Mouse (Mus musculus): ENCODE measurements around the gene E130114P18Rik. TPM values are rescaled to one million over a fixed set of nuclear protein-coding genes. Genes with fewer than 3 reads are reported as not detected.
A peak's percentile ranks its signal among the peaks of the same experiment; 100 is the strongest.

E130114P18Rik gene
- total RNA-seq, 2 experiments from 2014 or later = not detected

GRCm38 (mm10) chr4:97621731-97622130, 156.1 kb downstream of the E130114P18Rik start:
- ATAC-seq (replicated peaks; ENCODE audit: low FRiP score, poor library complexity, severe bottlenecking) = no peak

DNA sequence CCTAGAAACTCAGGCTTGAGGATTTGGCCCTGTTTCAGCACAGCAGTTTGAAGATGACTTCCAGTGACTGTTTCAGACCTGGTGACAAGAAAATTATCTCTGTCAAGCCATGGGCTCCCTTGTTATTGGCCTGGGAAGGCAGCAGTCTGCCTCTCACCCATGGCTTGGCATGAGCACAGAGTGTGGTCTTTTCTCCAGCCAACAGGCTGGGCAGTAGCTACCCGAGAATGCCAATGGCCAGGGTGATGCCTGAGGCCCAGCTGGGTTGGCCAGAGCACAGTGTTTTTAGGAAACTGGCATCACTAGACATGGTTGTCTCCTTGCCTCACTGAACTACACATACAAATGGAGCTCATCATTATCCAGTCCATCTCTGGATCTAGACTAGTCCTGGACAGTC, 157.5 kb downstream of the E130114P18Rik start:
- no peak for ATAC-seq (replicated peaks; ENCODE audit: low FRiP score, poor library complexity, severe bottlenecking)

GRCm38 (mm10) chr4:97618668-97619373, 159.1 kb downstream of the E130114P18Rik start:
- ATAC-seq (replicated peaks; ENCODE audit: low FRiP score, poor library complexity, severe bottlenecking) = no peak

DNA sequence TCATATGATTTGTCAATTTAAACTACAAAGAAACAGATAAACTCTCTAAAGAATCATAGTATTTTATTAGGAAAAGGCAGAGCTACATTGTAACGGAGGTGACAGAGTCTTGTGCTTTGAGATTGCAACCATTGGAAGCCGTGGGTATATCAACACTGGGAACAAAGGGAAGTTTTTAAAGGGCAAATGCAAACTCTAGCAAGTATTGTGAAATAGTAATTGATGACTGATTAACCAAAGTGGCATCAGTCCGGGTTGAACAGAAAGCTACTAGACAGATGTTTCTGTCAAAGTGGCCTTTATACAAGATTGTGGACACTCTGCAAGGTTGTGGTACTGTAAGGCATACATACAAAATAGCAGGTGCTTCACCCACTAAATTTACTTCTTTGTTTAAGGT, 162.8 kb downstream of the E130114P18Rik start:
- ATAC-seq (replicated peaks; ENCODE audit: low FRiP score, poor library complexity, severe bottlenecking) = no peak

DNA sequence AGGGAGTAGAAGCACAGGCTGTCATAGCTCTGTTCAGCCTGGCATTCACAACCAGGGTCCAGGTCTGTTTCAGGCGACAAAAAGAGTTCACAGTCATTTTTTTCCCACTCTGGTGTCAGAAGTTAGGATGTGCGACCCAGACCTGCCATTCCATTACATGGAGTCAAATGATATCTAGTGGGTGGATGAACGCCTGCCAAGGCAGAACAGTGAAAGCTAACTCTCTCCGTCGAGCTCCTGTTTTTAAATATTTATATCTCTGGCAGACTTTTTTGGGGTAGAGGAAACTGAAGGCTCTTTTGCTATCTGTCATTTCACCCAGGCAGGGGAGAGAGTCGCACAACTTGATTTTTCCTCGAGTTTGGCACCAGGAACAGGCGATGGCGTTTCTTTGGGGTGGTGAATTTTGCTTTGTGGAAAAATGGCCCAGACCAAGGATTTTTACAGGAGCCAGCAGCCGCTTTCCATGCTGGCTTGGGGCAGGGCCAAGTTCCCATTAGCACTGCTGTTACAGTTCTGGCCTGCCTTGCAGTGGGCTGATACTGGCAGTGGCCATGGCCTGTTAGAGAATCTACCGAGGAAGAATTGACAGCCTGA, 166.5 kb downstream of the E130114P18Rik start:
- ATAC-seq (replicated peaks; ENCODE audit: low FRiP score, poor library complexity, severe bottlenecking) = no peak

DNA sequence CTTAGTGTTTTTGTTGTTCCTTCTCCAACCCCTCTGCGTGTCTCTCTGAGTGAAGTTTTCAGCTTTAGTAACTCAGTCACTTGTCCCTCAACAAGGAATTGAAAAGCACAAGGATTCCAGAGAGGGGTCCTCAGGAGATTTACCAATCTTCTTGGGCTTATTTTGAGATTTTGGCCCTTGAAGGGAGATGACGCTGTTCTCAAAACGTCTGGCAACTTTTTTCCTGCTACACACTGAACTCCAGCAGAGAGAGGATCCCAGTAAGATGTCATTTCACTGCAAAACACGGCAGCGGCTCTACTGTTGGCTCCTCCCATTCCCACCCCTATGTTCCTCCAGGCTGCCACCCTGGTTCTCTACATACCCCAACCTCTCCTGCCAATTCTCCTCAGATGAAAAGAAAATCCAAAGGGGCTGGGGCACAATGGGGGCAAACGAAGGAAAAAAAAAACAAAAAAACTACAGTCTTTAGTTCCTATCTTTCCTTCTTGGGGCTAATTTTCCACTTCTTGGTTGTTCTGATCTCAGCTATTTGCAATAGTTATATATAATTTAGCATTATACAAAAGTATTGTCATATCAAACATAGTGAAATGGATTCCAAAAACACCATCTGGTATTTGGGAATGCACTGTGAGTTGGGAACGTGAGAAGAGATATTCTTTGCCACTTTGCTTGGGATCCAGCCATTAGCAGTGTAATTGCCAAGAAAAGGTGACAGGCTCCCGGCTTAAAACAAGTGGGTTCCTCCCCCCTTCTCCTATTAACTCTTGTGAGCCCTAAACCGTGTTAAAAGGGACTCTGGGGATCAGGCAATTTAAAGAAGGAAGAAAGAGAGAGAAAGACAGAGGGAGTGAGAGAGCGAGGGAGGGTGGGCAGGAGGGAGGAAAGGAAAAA, 167.8 kb downstream of the E130114P18Rik start:
- ATAC-seq (replicated peaks; ENCODE audit: low FRiP score, poor library complexity, severe bottlenecking) = no peak

GRCm38 (mm10) chr4:97609329-97609728, 168.5 kb downstream of the E130114P18Rik start:
- no peak for ATAC-seq (replicated peaks; ENCODE audit: low FRiP score, poor library complexity, severe bottlenecking)

GRCm38 (mm10) chr4:97608728-97609127, 169.2 kb downstream of the E130114P18Rik start:
- ATAC-seq (replicated peaks; ENCODE audit: low FRiP score, poor library complexity, severe bottlenecking) = no peak

GRCm38 (mm10) chr4:97608134-97608533, 169.7 kb downstream of the E130114P18Rik start:
- ATAC-seq (replicated peaks; ENCODE audit: low FRiP score, poor library complexity, severe bottlenecking) = no peak

- no peak for ATAC-seq (replicated peaks; ENCODE audit: low FRiP score, poor library complexity, severe bottlenecking)
Measured at GRCm38 (mm10) chr4:97607169-97607568, 170.7 kb downstream of the E130114P18Rik start.

DNA sequence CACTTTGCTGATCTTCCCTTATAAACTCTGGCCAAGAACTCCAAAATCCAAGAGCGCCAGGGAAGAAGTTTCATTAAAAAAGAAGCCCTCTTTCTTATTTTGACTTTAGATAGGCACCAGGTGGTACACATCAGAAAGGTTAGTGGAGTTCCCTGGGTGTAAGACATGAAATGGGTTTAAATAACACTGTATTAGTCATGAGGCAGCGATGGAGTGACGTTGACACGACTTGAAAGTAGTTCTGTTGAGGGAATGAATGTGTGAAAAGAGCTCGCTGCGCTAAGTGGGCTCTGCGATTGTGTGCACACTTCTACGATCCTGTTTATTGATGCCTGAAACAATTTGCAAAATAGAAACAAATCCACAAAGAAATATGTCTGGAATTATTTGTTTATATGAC, 171.4 kb downstream of the E130114P18Rik start:
- no peak for ATAC-seq (replicated peaks; ENCODE audit: low FRiP score, poor library complexity, severe bottlenecking)

GRCm38 (mm10) chr4:97602579-97602978, 175.3 kb downstream of the E130114P18Rik start:
- ATAC-seq (replicated peaks; ENCODE audit: low FRiP score, poor library complexity, severe bottlenecking) = no peak

DNA sequence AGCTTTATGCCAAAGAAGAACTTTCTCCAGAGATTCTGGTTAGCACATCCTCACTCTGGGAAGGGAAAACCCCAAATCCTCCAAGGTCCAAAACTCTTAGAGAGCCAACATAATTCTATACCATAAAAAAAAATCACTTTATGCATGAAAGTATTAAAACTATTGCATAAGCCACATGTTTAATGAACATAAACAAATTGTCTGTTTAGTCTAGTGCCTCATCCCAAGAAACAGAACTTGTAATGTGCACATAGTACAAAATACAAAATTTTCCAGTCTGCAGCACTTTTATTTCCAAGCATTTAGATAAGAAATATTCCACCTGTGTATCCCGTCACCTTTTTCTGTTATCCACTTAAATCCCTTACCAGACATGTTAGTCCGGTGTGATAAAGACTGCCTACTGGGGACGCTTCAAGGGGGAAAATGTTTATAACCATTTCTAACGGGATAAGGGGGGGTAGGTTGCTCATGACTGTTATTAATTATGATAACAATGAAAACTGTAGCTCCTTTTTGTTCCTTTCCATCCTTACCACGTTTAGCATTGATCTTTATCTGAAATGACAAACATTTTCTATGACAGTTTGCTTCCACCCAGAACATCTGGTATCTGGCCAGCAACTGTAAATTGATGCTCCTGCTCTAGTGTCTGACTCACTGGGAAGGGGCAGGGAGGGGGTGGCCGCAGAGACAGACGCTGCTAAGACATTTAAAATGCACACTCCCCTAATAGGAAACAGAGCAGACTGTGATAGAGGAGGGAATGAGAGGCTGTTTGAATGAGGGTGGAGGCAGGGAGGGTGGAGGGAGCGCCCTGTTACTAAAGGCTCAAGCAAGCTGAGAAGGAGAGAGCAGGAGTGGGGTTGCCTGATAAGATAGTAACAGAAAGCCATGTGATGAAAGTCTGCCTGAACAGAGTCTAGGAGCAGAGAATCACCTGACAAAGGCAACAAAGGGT, 176.7 kb downstream of the E130114P18Rik start:
- ATAC-seq (replicated peaks; ENCODE audit: low FRiP score, poor library complexity, severe bottlenecking) = peak; percentile 87

GRCm38 (mm10) chr4:97597443-97597842, 180.4 kb downstream of the E130114P18Rik start:
- no peak for ATAC-seq (replicated peaks; ENCODE audit: low FRiP score, poor library complexity, severe bottlenecking)

DNA sequence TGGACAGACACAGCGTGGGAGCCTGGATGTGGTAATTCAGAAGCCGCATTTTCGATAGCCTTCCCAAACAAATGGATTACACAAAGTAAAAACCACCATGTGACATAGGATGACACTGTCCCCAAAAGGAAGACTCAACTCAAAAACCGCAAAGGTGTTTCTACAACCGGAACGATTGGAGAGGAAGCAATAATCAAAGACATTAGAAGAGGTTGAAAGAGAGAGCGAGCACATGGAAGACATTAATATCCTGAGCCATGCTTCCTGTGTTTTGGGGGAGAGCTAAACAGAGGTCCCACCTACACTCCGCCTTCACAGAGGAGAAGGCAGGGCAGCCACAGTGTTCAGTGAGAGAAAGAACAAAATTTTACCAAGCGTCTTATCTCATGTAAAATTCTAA, 181.5 kb downstream of the E130114P18Rik start:
- no peak for ATAC-seq (replicated peaks; ENCODE audit: low FRiP score, poor library complexity, severe bottlenecking)

GRCm38 (mm10) chr4:97593869-97594268, 184.0 kb downstream of the E130114P18Rik start:
- ATAC-seq (replicated peaks; ENCODE audit: low FRiP score, poor library complexity, severe bottlenecking) = no peak

DNA sequence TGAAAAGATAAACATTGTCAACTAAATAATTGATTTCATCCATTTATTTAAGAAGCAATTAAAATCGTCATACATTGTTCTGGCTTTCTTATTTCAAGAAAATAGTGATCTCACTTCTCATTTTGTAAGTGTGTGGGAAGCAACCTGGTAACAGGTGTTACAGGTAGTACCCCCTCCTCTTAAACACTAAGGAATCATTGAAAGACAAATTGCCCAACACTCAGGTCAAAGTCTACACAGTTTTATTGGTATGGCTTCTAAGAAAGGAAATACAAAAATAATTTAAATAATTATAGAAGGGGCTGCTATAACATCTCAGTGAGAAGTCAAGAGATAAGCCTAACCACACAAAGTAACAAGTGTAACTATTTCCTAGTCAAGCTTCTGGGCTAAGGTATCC, 188.1 kb downstream of the E130114P18Rik start:
- ATAC-seq (replicated peaks; ENCODE audit: low FRiP score, poor library complexity, severe bottlenecking) = no peak

- ATAC-seq (replicated peaks; ENCODE audit: low FRiP score, poor library complexity, severe bottlenecking) = no peak
Measured at GRCm38 (mm10) chr4:97587412-97588010, 190.4 kb downstream of the E130114P18Rik start.

- ATAC-seq (replicated peaks; ENCODE audit: low FRiP score, poor library complexity, severe bottlenecking) = no peak
Measured at GRCm38 (mm10) chr4:97585170-97585569, 192.7 kb downstream of the E130114P18Rik start.

Data from erythroblast, adult 5-6 weeks (primary cell).